Mouse (Mus musculus) kidney, adult 9 months (tissue): Measurements from ENCODE around the gene Timm9.
"Not testable (repeated sequence)": the region's sequence is repeated elsewhere in the genome, so short reads cannot be mapped to it uniquely, and the experiment has no call there.

ENCODE experiments used
- DNase-seq: peaks from one replicate; pipeline ENCODE4 v3.0.0; 2022

Timm9 gene

DNA sequence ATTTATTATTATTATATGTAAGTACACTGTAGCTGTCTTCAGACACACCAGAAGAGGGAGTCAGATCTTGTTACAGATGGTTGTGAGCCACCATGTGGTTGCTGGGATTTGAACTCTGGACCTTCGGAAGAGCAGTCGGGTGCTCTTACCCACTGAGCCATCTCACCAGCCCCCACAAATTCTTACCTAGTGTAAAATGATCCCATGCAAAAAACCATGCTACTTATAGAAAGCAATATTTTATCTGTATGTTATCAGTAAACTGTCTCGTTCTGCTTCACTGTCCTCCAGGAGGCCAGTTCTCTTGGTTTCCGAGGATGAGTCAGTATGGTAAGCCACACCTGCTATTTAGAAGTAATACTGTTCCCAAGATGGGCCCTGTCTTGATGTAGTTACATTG lies 32.2 kb downstream of the Timm9 start:
- not testable (repeated sequence) for DNase-seq

DNA sequence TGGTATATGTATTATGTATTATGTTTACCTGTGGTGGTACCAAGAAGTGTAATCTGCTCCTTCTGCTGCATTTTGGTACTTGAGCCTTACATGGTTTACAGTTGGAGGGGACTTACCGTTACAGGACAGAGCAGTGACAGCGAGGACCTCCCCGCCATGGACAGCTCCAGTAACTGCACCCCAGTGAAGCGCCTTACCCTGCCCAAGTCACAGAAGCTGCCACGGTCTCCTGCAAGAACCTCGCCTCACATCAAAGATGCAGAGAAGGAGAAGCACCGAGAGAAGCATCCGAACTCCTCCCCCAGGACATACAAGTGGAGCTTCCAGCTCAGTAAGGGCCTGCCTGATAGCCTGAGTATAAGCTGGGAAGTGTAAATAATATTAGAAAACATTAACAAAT lies 50.2 kb downstream of the Timm9 start:
- no peak for DNase-seq
